Mouse (Mus musculus): ENCODE data around the gene Spata7. TPM values are rescaled to one million over a fixed set of nuclear protein-coding genes. Genes with fewer than 3 reads are reported as not detected.

Gene Spata7
- polyA plus RNA-seq, 1 experiment, result 10.2 TPM

DNA sequence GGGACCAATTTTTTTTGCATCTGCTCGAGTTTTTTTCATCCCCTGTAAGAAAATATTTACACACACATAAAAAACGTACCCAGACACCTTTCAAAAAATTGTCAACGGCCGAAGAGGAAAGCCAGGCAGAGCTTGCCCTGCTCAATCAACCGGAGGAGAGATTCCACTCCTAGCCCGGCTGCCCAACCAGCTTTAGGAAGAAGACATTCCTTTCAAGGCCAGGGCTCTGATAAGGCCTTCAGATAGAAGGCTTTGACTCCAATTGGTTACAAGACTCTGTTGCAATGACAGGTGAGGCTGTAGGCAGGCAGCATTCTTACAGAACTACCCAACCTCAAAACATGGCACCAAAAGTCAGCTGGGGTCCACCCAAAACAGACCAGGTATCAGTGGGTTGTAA is 55.6 kb downstream of the Spata7 start:
- no peaks in the 10 kb centered on the region for H3K4me1 ChIP-seq (ENCODE audit: control insufficient read depth, insufficient read depth, low read length)
- no peak overlapping the region for H3K27ac ChIP-seq (ENCODE audit: insufficient read depth, low read length)
- no peak overlapping the region for H3K4me3 ChIP-seq (ENCODE audit: insufficient read depth, low read length)
- no peak for TF ChIP-seq POLR2A (IDR thresholded peaks at IDR 0.05; ENCODE audit: low read depth, low read length)
- no peak for TF ChIP-seq CTCF (IDR thresholded peaks at IDR 0.05; ENCODE audit: borderline replicate concordance, insufficient read depth, low read length)

GRCm38 (mm10) chr12:98690230-98690629 is 62.3 kb downstream of the Spata7 start:
- Histone ChIP-seq H3K27ac (ENCODE audit: insufficient read depth, low read length) (no peak overlapping the region), H3K4me1 (ENCODE audit: control insufficient read depth, insufficient read depth, low read length) (no peaks in the 10 kb centered on the region)
- no peak for TF ChIP-seq CTCF (IDR thresholded peaks at IDR 0.05; ENCODE audit: borderline replicate concordance, insufficient read depth, low read length)

DNA sequence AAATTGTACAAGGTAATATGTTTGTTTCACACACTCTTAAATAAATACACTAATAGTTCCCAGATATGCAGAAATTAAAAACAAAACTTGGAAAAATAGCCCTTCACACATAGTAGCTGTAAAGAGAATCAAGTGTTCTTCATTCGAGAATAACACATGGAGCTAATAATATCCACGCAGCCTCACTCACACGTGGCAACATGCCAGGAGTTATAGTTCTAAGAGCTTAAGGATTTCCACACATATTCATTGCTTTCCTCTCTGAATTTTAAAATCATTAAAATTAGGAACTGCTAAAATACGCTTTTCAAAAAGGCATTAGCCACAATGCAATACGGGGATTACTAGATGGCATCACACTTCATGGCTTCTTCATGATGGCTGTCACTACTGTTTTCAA is 69.2 kb downstream of the Spata7 start:
- no peak for TF ChIP-seq POLR2A (IDR thresholded peaks at IDR 0.05; ENCODE audit: low read depth, low read length)
- TF ChIP-seq CTCF (IDR thresholded peaks at IDR 0.05; ENCODE audit: borderline replicate concordance, insufficient read depth, low read length), result no peak
- no peak overlapping the region for H3K27ac ChIP-seq (ENCODE audit: insufficient read depth, low read length)
- no peak overlapping the region for H3K4me3 ChIP-seq (ENCODE audit: insufficient read depth, low read length)
- no peaks in the 10 kb centered on the region for H3K4me1 ChIP-seq (ENCODE audit: control insufficient read depth, insufficient read depth, low read length)

More at GRCm38 (mm10) chr12:98690230-98690629, 62.3 kb downstream of the Spata7 start:
- no peak overlapping the region for H3K4me3 ChIP-seq (ENCODE audit: insufficient read depth, low read length)

DNA sequence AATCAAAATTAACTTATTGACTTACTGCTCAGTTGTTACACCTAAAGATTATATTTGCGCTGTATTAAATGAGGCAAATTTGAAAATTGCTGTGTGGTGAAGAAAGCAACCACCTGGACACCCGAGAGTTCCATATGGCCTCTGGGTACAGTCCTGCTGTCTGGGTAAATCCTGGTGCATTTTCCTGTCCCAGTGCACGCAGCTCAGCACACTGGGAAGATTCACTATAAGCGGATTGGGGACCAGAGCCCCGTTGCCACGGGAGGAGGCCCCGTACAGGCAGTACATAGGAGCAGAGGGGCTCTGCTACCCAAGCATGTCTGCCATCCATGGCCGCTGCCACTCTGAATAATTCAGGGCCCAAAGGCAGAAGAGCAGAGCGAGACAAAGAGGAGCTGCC is 73.6 kb downstream of the Spata7 start:
- no peak overlapping the region for H3K27ac ChIP-seq (ENCODE audit: insufficient read depth, low read length)
- H3K4me1 ChIP-seq (ENCODE audit: control insufficient read depth, insufficient read depth, low read length), result no peaks in the 10 kb centered on the region
- TF ChIP-seq CTCF (IDR thresholded peaks at IDR 0.05; ENCODE audit: borderline replicate concordance, insufficient read depth, low read length) (no peak), POLR2A (IDR thresholded peaks at IDR 0.05; ENCODE audit: low read depth, low read length) (no peak)
- H3K4me3 ChIP-seq (ENCODE audit: insufficient read depth, low read length), result no peak overlapping the region

DNA sequence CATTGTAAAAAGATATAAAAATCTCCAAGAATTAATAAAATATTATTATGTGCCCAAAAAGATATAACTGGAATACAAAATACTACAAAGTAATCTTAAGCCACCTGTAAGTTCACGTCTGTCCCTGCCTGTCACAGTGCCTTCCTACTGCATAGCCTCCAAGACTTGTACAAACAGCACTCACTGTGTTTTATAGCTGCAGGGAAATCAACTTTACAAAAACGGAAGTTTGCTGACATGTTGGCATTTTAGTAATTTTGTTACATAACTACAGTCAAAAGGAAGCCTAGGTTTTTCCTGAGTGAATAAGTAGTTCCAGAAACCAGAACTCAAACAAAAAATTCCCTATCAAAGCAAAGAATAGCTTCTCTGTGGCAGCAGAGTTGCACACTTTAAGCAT is 75.6 kb downstream of the Spata7 start:
- H3K4me3 ChIP-seq (ENCODE audit: insufficient read depth, low read length), result no peak overlapping the region
- H3K27ac ChIP-seq (ENCODE audit: insufficient read depth, low read length), result no peak overlapping the region
- no peak for TF ChIP-seq POLR2A (IDR thresholded peaks at IDR 0.05; ENCODE audit: low read depth, low read length)
- no peak for TF ChIP-seq CTCF (IDR thresholded peaks at IDR 0.05; ENCODE audit: borderline replicate concordance, insufficient read depth, low read length)
- no peaks in the 10 kb centered on the region for H3K4me1 ChIP-seq (ENCODE audit: control insufficient read depth, insufficient read depth, low read length)

DNA sequence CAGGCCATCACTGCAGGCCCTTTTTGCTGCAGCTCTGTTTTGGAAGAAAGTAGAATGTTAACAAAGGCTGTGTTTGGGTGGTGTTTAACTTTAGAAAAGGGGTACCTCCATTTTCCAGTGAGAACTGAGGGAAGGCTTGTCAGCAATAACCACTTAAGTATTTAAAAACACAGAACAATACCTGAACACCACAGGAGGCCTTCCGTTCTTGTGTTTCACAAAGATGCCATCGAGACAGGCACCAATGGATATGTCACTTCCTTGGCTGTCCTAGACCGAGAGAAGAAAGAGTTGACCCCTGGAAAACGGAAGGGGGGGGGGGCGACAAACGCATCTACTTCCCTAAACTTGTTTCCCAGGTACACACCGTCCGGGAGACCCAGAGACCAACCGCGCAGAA is 76.0 kb downstream of the Spata7 start:
- Histone ChIP-seq H3K4me1 (ENCODE audit: control insufficient read depth, insufficient read depth, low read length) (no peaks in the 10 kb centered on the region), H3K4me3 (ENCODE audit: insufficient read depth, low read length) (no peak overlapping the region), H3K27ac (ENCODE audit: insufficient read depth, low read length) (no peak overlapping the region)
- TF ChIP-seq CTCF (IDR thresholded peaks at IDR 0.05; ENCODE audit: borderline replicate concordance, insufficient read depth, low read length), result no peak
- no peak for TF ChIP-seq POLR2A (IDR thresholded peaks at IDR 0.05; ENCODE audit: low read depth, low read length)

- no peak overlapping the region for H3K27ac ChIP-seq (ENCODE audit: insufficient read depth, low read length)
- no peak overlapping the region for H3K4me3 ChIP-seq (ENCODE audit: insufficient read depth, low read length)
- peaks cover 15% of the 10 kb centered on the region for H3K4me1 ChIP-seq (ENCODE audit: control insufficient read depth, insufficient read depth, low read length)
- TF ChIP-seq POLR2A (IDR thresholded peaks at IDR 0.05; ENCODE audit: low read depth, low read length), result no peak
- TF ChIP-seq CTCF (IDR thresholded peaks at IDR 0.05; ENCODE audit: borderline replicate concordance, insufficient read depth, low read length), result no peak
Measured at GRCm38 (mm10) chr12:98712819-98713218, 84.9 kb downstream of the Spata7 start.

DNA sequence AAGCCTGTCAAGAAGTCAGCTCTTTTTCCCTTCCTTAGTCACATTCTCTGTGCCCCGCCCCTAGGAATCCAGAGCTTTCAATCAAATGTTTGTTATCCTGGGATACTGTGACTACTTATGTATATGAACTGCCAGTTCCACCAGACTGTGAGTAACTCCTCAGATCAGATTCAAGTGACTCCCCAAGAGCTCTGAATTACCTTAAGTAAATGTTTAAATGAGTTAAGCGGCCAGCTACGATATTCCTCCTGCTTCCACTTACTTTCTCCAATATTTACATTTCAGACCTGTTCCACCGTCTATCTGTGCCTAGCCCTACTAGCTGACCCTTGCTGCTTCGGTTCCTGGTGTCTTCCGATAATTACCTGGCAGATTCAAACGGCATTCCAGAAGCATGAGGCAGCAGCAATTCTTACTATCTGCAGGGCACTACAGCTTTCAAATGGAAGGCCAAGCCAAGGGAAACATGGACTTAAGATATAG is 85.7 kb downstream of the Spata7 start:
- Histone ChIP-seq H3K4me1 (ENCODE audit: control insufficient read depth, insufficient read depth, low read length) (peaks cover 15% of the 10 kb centered on the region), H3K4me3 (ENCODE audit: insufficient read depth, low read length) (no peak overlapping the region), H3K27ac (ENCODE audit: insufficient read depth, low read length) (peak overlapping the region; percentile 44; the same call in 1 of the 2 replicates)
- TF ChIP-seq POLR2A (IDR thresholded peaks at IDR 0.05; ENCODE audit: low read depth, low read length), result no peak
- TF ChIP-seq CTCF (IDR thresholded peaks at IDR 0.05; ENCODE audit: borderline replicate concordance, insufficient read depth, low read length), result no peak

DNA sequence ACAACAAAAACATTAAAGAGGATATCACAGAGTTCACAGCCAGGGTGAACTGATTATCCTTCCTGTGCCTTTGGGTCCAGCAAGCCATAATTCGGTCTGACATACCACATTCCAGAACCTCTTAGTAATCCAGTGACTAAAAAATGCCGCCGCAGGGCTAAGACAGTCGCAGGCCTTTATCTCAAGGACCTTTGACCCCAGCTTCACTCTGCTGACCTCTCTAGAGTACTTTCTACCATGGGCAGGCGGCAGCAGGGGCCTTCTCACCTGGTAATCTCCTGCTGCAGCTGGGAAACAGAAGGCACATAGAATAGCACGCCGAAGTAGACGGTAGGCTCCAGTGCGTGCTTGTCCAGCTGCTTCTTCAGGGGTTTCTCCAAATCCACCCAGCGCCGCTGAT is 86.8 kb downstream of the Spata7 start:
- H3K4me1 ChIP-seq (ENCODE audit: control insufficient read depth, insufficient read depth, low read length), result peaks cover 15% of the 10 kb centered on the region
- H3K27ac ChIP-seq (ENCODE audit: insufficient read depth, low read length), result no peak overlapping the region
- H3K4me3 ChIP-seq (ENCODE audit: insufficient read depth, low read length), result no peak overlapping the region
- TF ChIP-seq CTCF (IDR thresholded peaks at IDR 0.05; ENCODE audit: borderline replicate concordance, insufficient read depth, low read length) (no peak), POLR2A (IDR thresholded peaks at IDR 0.05; ENCODE audit: low read depth, low read length) (no peak)

GRCm38 (mm10) chr12:98716142-98716541 is 88.2 kb downstream of the Spata7 start:
- TF ChIP-seq POLR2A (IDR thresholded peaks at IDR 0.05; ENCODE audit: low read depth, low read length), result no peak
- no peak for TF ChIP-seq CTCF (IDR thresholded peaks at IDR 0.05; ENCODE audit: borderline replicate concordance, insufficient read depth, low read length)
- Histone ChIP-seq H3K4me1 (ENCODE audit: control insufficient read depth, insufficient read depth, low read length) (peaks cover 15% of the 10 kb centered on the region), H3K4me3 (ENCODE audit: insufficient read depth, low read length) (no peak overlapping the region), H3K27ac (ENCODE audit: insufficient read depth, low read length) (no peak overlapping the region)

Other genes with a start within 250 kb of the Spata7 start
- gene Kcnk10, start 49.8 kb upstream of the Spata7 start, polyA plus RNA-seq (2011; ENCODE audit: insufficient read length, low read depth, missing spikeins), result 0.15 and 0.18 TPM in 2 replicates
- gene Ptpn21, start 109.2 kb downstream of the Spata7 start, polyA plus RNA-seq (2011; ENCODE audit: insufficient read length, low read depth, missing spikeins), result 22.5 and 27.4 TPM in 2 replicates
- 130 and 161 TPM in 2 replicates for gene Zc3h14, start 118.8 kb downstream of the Spata7 start, polyA plus RNA-seq (2011; ENCODE audit: insufficient read length, low read depth, missing spikeins)